Mouse (Mus musculus) liver, embryonic 13.5 days (tissue): ENCODE measurements around the gene Grk6. TPM values are rescaled to one million over a fixed set of nuclear protein-coding genes. Genes with fewer than 3 reads are reported as not detected.

Experiments used
- ATAC-seq: fragments of 200-750 bp; cut with Nextera tagmentation; 2 replicates; pipeline ENCODE4 v1.8.0; 2017; ENCODE audit warnings: low read depth, mild to moderate bottlenecking, moderate number of reproducible peaks, moderate library complexity
- DNase-seq: peaks from one replicate; pipeline ENCODE4 v3.0.0; 2022
- H3K27ac ChIP-seq: fragments of 300-500 bp; sonication (generic); 2 replicates; pipeline ENCODE4 v1.5.1; 2015; ENCODE audit warnings: moderate library complexity, mild to moderate bottlenecking, inconsistent platforms
- H3K27me3 ChIP-seq: fragments of 300-500 bp; sonication (generic); 2 replicates; pipeline ENCODE4 v1.6.1; 2015; ENCODE audit warnings: mild to moderate bottlenecking, inconsistent platforms
- H3K36me3 ChIP-seq: fragments of 300-500 bp; sonication (generic); 2 replicates; pipeline ENCODE4 v1.6.1; 2015; ENCODE audit warnings: mild to moderate bottlenecking, inconsistent platforms
- H3K4me1 ChIP-seq: fragments of 300-500 bp; sonication (generic); replicated peaks from 2 replicates; pipeline ENCODE4 v1.6.1; 2015; ENCODE audit warnings: inconsistent platforms
- H3K4me2 ChIP-seq: fragments of 300-500 bp; sonication (generic); 2 replicates; pipeline ENCODE4 v1.6.1; 2015; ENCODE audit warnings: inconsistent platforms, mild to moderate bottlenecking, moderate library complexity
- H3K4me3 ChIP-seq: fragments of 300-500 bp; sonication (generic); replicated peaks from 2 replicates; pipeline ENCODE4 v1.5.1; 2015; ENCODE audit warnings: mild to moderate bottlenecking, inconsistent platforms
- H3K9ac ChIP-seq: fragments of 300-500 bp; sonication (generic); 2 replicates; pipeline ENCODE4 v1.6.1; 2015; ENCODE audit warnings: mild to moderate bottlenecking, inconsistent platforms
- H3K9me3 ChIP-seq: fragments of 300-500 bp; sonication (generic); replicated peaks from 2 replicates; pipeline ENCODE4 v1.6.1; 2016; ENCODE audit warnings: inconsistent platforms
- WGBS: fragments of 180-500 bp; shearing (Covaris S2); methylation state at CpG from one replicate; pipeline ENCODE4 v1.1.7; 2015; ENCODE audit not compliant: insufficient replicate concordance; 5-methylcytosine and 5-hydroxymethylcytosine counted together
- polyA plus RNA-seq: library from polyadenylated mRNA; unstranded; fragments of >200 nt; fragmentation: Nextera tagmentation; extraction: Ambion mirVana; gene quantifications from 2 replicates; pipeline ENCODE4 v1.2.1, GENCODE M21; 2015

The Grk6 gene
- 23.7 and 25.2 TPM in 2 replicates for polyA plus RNA-seq

DNA sequence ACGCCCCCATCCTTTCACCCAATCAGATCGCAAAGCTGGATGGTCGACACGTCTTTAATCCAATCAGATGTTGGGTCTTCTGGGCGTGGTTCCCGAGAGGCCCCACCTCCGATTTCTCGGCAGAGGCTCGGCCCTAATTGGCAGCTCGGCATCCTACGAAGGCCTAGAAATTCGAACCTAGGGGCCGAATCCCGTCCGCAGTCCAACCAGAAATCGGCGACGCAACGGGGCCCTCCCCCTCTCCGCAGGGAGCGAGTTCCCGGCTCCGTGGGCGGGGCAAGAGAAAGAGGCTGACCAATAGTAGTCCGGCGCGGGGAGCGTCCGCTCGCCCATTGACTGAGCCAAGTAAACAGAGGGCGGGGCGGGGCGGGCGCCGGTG lies at the start of gene Grk6:
TSS of gene Grk6 (plus strand) at position 136 of the 379 bp plus-strand sequence.
- peak within 1 kb of the TSS; percentile 97 for H3K27ac ChIP-seq
- no peaks in the 10 kb centered on the region for H3K9me3 ChIP-seq
- DNase-seq, result peak; percentile 99
- no peaks in the 10 kb centered on the region for H3K27me3 ChIP-seq
- ATAC-seq, result peak; percentile 90
- 1% methylated on average over 34 of the region's 35 CpGs for WGBS
- H3K4me1 ChIP-seq, result peaks cover 56% of the 10 kb centered on the region
- peak within 1 kb of the TSS; percentile 84 for H3K4me3 ChIP-seq
- peak within 1 kb of the TSS; percentile 95 for H3K9ac ChIP-seq
- H3K4me2 ChIP-seq, result peak within 1 kb of the TSS; percentile 88
- peaks cover 16% of the 10 kb centered on the region for H3K36me3 ChIP-seq

DNA sequence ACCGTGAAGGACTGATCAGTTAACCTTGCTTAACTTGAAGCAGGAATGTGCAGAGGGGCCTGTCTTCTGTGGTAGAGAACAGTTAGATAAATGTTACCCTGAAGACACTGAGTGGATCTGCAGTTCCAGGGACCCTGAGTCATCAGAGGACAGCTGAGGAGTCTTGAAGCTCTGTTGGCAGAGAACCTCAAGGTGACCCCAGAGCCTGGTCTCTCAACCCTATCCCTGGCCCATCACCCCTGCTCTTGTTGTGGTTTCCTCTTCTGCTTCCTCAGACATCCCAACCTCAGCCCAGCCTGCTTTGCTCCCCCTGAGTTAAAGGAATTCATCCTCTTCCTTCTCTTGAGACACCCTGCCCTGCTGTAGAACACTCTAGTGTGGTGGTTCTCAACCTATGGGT lies 46.8 kb upstream of the Grk6 start, which contains the start of gene Slc34a1:
TSS of gene Slc34a1 (plus strand) at position 100 of the 400 bp plus-strand sequence.
- Histone ChIP-seq H3K4me2 (no peak within 1 kb of the TSS), H3K9ac (no peak within 1 kb of the TSS), H3K27ac (no peak within 1 kb of the TSS), H3K4me1 (no peaks in the 10 kb centered on the region), H3K4me3 (no peak within 1 kb of the TSS), H3K9me3 (no peaks in the 10 kb centered on the region), H3K27me3 (peaks cover 52% of the 10 kb centered on the region), H3K36me3 (no peaks in the 10 kb centered on the region)
- DNase-seq (no peak), ATAC-seq (no peak)
- 50% methylated on average over 1 of the region's 1 CpGs for WGBS

DNA sequence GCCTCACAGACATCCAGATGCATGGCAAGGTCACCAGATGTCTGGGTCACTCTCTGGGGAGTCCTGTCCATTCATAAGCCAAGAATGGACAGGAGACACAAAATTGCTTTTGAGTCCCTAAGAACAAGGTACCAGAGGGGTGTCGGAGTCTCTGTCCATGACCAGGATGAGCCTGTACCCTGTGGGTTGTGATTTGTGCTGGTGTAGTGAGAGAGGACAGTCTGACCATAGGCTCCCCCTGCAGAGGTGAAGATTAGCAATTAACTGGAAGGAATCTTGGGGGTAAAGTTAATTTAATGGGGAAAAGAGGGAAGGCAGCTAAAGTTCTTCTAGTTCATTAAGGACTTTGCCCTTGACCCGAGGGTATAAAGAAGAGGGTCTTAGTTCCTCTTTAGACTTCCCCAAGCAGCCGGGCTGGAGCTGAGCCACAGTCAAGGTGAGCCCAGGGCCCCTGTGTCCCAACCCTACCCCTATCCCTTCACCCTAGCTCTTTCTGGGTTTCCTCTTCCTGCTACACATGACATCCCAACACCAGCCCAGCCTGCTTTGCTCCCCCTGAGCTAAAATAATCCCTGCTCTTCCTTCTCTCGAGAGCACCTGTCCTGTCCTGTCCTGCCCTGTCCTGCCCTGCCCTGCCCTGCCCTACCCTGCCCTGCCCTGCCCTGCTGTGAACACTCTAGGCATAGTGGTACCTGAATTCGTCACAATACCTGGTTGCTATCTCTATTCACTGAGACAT lies 45.4 kb upstream of the Grk6 start:
- Histone ChIP-seq H3K4me1 (no peaks in the 10 kb centered on the region), H3K9me3 (no peaks in the 10 kb centered on the region), H3K27me3 (peaks cover 64% of the 10 kb centered on the region), H3K9ac (no peak overlapping the region), H3K36me3 (no peaks in the 10 kb centered on the region), H3K4me2 (no peak overlapping the region), H3K27ac (no peak overlapping the region), H3K4me3 (no peak overlapping the region)
- no peak for ATAC-seq
- no peak for DNase-seq
- 24% methylated on average over 5 of the region's 5 CpGs for WGBS

DNA sequence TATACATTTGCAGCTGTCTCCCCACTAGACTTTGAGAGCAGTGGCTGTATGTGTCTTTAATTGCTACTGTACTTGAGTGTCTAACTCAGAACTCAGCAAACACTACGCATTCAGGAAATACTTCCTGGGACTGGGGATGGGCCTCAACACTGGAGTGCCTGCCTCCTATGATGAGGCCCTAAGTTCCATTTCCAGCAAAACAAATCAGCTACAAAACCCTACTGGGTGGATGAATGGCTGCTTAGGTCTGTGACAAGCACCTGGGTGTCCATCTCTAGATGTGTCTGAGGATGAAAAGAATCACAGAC lies 44.9 kb upstream of the Grk6 start:
- DNase-seq (no peak), ATAC-seq (no peak)
- no peak overlapping the region for H3K9ac ChIP-seq
- H3K27me3 ChIP-seq, result peaks cover 65% of the 10 kb centered on the region
- H3K9me3 ChIP-seq, result no peaks in the 10 kb centered on the region
- no peak overlapping the region for H3K4me3 ChIP-seq
- no peak overlapping the region for H3K27ac ChIP-seq
- 64% methylated on average over 1 of the region's 1 CpGs for WGBS
- no peak overlapping the region for H3K4me2 ChIP-seq
- H3K4me1 ChIP-seq, result no peaks in the 10 kb centered on the region
- no peaks in the 10 kb centered on the region for H3K36me3 ChIP-seq

DNA sequence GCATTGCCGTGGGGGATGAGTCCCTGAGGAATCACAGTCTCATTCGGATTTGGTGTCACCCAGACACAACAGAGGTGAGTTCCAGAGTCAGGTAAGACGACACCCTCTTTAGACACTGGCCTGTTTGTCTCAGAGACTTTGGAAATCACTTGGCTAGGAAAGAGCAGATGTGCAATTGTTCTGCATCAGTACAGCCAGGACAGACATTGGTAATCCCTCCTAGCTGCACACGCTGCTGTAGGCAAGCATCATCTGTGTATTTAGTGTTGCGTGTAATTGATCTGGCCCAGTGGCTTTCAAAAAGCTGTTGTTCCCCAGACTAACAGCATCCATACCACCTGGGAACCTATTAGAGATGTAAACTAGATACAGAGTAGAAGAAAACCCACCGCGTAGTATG lies 41.6 kb upstream of the Grk6 start:
- Histone ChIP-seq H3K9ac (no peak overlapping the region), H3K4me3 (no peak overlapping the region), H3K4me2 (no peak overlapping the region), H3K27me3 (peaks cover 82% of the 10 kb centered on the region), H3K27ac (no peak overlapping the region), H3K36me3 (no peaks in the 10 kb centered on the region), H3K4me1 (no peaks in the 10 kb centered on the region), H3K9me3 (no peaks in the 10 kb centered on the region)
- 63% methylated on average over 7 of the region's 7 CpGs for WGBS
- no peak for ATAC-seq
- no peak for DNase-seq

DNA sequence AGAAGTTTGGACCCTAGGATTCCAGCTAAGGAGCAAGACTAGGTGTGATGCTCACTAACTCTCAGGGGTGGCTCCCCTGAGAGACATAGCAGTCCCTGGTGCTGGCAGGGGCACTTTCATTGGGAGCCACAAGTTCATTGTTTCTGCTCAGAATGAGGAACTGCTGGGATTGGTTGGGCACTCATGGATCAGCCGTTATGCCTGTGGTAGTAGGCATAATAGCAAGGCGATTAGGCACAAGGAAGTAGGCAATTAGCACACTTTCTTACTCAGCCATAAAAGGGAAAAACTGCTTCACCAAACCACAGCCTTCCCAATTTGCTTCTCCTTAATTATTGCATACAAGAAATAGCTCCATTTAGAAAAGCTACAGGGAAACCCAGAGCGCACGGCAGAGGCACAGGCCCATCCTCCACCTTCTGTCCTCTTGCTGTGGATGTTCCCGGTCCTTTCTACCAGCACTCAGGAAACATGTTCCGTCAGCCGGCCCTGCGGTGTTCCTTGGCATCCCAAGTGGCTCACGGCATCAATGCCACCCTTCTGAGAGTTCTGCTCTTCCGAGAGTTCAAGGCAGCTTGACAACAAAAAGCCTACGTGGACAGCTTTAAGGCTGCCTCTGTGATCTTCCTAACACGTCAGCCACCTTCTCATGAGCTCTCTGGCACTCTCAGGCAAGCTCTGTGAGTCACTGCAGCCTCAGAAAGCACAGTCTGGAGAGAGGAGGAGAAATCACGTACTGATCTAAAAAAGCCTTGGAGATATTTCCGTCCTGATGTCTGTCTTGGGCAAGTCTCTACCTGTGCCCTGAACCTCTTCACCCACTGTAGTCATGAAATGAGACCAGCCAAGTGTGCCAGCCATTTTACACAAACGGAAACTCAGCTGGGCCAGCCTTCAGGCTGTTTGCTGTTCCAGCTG lies 40.7 kb upstream of the Grk6 start:
- Histone ChIP-seq H3K27me3 (peaks cover 86% of the 10 kb centered on the region), H3K27ac (no peak overlapping the region), H3K4me2 (no peak overlapping the region), H3K4me1 (no peaks in the 10 kb centered on the region), H3K4me3 (no peak overlapping the region), H3K36me3 (no peaks in the 10 kb centered on the region), H3K9ac (no peak overlapping the region), H3K9me3 (no peaks in the 10 kb centered on the region)
- no peak for DNase-seq
- ATAC-seq, result no peak
- WGBS, result 55% methylated on average over 15 of the region's 15 CpGs

DNA sequence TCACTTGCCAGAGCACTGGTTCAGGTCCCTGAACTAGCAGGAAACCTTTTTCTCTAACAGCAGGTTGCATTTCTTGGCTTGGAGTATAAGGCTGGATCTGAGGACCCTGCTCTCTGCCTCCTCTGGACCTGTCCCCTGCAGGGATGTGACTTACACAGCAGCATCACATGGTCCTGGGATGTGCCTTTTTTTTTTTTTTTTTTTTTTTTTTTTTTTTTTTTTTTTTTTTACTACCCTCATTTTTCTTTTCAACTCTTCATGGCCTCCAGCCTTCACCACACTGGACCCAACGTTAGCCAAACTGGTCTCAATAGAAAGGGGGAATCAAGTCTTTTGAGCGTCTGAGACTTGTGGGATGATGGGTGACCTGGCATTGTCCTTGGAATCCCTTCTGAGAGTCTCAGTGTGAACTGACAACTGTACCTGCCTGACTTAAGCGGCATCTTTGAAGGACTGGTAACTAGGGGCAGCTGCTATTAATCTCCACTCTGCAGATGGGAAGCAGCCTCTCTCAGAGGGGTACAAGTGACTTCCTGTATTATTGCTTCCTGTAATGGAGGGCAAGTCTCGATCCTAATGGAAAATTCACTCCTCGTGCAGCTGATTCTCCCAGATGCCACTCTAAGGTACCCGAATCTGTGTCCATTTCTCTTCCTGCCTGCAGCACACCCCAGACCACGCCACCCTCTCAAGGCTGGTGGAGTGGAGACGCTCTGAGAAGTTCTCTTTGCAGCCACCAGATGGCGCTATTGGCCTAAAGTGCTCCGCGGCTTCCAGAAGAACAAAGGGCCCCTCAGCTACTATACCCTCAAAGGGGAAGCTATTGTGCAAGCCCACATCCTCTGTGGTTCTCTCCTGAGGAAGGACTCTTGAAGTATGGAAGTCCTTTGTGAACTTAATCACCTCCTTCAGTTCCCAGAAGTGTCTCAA lies 39.8 kb upstream of the Grk6 start:
- ATAC-seq (peak; percentile 50; the same call in 1 of the 2 replicates), DNase-seq (peak; percentile 45)
- no peak overlapping the region for H3K9ac ChIP-seq
- 9% methylated on average over 11 of the region's 11 CpGs for WGBS
- H3K27me3 ChIP-seq, result peaks cover 89% of the 10 kb centered on the region
- no peak overlapping the region for H3K4me2 ChIP-seq
- H3K4me3 ChIP-seq, result no peak overlapping the region
- no peak overlapping the region for H3K27ac ChIP-seq
- H3K36me3 ChIP-seq, result no peaks in the 10 kb centered on the region
- no peaks in the 10 kb centered on the region for H3K9me3 ChIP-seq
- H3K4me1 ChIP-seq, result no peaks in the 10 kb centered on the region

DNA sequence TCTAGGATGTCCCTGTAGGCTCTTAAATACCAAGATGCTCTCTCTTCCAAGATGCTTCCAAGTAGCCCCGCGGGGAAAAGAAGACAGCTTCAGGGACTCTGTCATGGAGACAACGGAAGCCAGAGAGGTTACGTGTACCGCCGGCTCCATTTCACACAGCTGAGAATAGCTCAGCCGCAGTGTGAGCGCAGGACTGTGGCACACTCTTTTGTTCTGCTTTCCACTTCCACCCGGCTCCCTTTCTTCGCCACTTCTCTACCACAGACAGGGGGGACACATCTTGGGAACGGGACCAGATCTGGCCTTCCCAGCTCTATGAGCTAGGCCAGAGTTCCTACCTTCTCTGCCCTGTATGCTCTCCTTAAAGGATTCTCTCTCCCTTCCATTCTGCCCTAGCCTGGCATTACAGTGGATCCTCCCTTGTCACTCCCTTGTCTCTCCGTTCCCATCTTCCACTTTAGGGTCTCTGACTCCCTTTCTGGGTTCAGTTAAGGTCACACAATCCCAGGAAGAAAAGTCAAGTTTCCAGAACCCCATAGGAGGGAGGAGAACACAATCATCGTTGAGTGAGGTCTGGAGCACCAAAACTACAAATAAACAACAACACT lies 39.0 kb upstream of the Grk6 start:
- DNase-seq (no peak), ATAC-seq (no peak; the same call in 1 of the 2 replicates)
- Histone ChIP-seq H3K36me3 (no peaks in the 10 kb centered on the region), H3K27ac (no peak overlapping the region), H3K9ac (no peak overlapping the region), H3K4me3 (no peak overlapping the region), H3K4me2 (no peak overlapping the region), H3K9me3 (no peaks in the 10 kb centered on the region), H3K27me3 (peaks cover 90% of the 10 kb centered on the region), H3K4me1 (no peaks in the 10 kb centered on the region)
- 18% methylated on average over 13 of the region's 13 CpGs for WGBS

DNA sequence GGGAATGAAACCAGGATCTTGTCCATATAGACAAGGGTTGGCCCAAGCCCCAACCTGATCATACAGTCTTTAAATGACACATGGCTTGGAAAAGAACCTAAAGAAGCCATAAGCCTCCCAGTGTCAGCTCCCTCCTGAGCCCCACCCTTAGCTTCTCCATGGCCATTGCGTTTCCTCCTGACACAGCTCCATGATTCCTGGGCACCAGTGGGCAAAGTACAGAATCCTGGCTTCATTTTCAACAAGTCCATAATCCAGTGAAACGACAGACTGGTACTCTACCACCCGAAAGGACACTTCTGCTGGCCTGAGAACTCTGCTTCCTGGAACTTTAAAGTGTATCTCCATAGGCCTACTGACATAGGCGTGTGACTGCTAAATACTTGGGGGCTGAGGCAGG lies 37.5 kb upstream of the Grk6 start:
- no peak overlapping the region for H3K27ac ChIP-seq
- no peaks in the 10 kb centered on the region for H3K36me3 ChIP-seq
- 65% methylated on average over 4 of the region's 4 CpGs for WGBS
- DNase-seq (no peak), ATAC-seq (no peak)
- H3K9me3 ChIP-seq, result no peaks in the 10 kb centered on the region
- no peak overlapping the region for H3K4me2 ChIP-seq
- no peaks in the 10 kb centered on the region for H3K4me1 ChIP-seq
- H3K9ac ChIP-seq, result no peak overlapping the region
- no peak overlapping the region for H3K4me3 ChIP-seq
- H3K27me3 ChIP-seq, result peaks cover 98% of the 10 kb centered on the region

DNA sequence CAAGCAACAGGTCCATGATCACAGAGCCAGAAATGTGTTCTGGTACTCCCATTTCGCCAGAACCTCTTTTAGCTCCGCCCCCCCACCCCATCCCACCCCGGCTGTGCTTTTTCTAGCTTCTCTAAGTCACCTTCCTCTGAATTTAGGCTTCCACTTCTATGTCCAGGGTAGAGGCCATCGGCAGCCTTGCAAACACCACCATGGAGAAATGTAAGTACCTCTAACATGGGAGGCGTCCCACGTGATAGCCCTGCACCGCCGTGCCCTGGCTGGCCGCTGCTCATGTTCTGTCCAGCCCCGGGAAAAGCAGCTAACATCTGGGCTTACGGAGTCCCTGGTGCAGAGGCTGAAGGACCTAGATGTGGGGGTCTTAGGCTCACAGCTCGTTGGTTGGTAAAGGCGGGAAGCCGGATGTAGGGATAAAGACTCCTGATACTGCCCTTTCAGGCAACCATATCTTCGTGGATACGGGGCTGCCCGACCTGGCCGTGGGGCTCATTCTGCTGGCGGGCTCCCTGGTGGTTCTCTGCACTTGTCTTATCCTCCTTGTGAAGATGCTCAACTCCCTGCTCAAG lies 36.2 kb upstream of the Grk6 start:
- H3K27ac ChIP-seq, result no peak overlapping the region
- no peak overlapping the region for H3K9ac ChIP-seq
- no peak for DNase-seq
- H3K4me2 ChIP-seq, result no peak overlapping the region
- H3K4me1 ChIP-seq, result peaks cover 7% of the 10 kb centered on the region
- no peak overlapping the region for H3K4me3 ChIP-seq
- ATAC-seq, result no peak
- peaks cover 97% of the 10 kb centered on the region for H3K27me3 ChIP-seq
- 70% methylated on average over 19 of the region's 19 CpGs for WGBS
- no peaks in the 10 kb centered on the region for H3K9me3 ChIP-seq
- H3K36me3 ChIP-seq, result no peaks in the 10 kb centered on the region
